ENCODE assay signal across 13 mouse cellular contexts in genomic region chr3:81044653-81045343, GRCm38 (mm10). TPM values are rescaled to one million over a fixed set of nuclear protein-coding genes. Genes with fewer than 3 reads are reported as not detected.
DNase-seq lines count a peak whose midpoint lies in the region; ATAC-seq lines count a peak whose summit lies in the region.
"Had no signal": no experiment of that assay in that cellular context is flagged by ENCODE, and none has a peak within 500 bp of the region (broad histone marks: within the 10 kb centered on the region; RNA-seq: fewer than 3 reads in every experiment).

No protein-coding gene starts in this region.

- no peaks in the 10 kb centered on the region for H3K27me3 ChIP-seq in forebrain, embryonic 11.5 days (ENCODE audit: control insufficient read depth, insufficient read depth, low read length)
- H3K27me3 ChIP-seq in forebrain, embryonic 10.5 days (ENCODE audit: poor library complexity, severe bottlenecking): no peaks in the 10 kb centered on the region
- H3K27me3 ChIP-seq in midbrain, embryonic 12.5 days: no peaks in the 10 kb centered on the region
- H3K27me3 ChIP-seq: megakaryocyte, embryonic 14.5 days had no signal

- WGBS in forebrain, embryonic 11.5 days: 74% methylated on average over 2 of the region's 2 CpGs
- WGBS in forebrain, embryonic 10.5 days: 86% methylated on average over 2 of the region's 2 CpGs
- WGBS in midbrain, embryonic 12.5 days: 56% methylated on average over 2 of the region's 2 CpGs

- ATAC-seq in forebrain, embryonic 11.5 days (replicated peaks; ENCODE audit: low FRiP score): peak; percentile 77
- ATAC-seq in midbrain, embryonic 12.5 days (ENCODE audit: low FRiP score, low read depth): peak; percentile 92
- ATAC-seq in megakaryocyte progenitor cell, adult 5-6 weeks (replicated peaks; ENCODE audit: poor library complexity): no peak

- no peaks in the 10 kb centered on the region for H3K36me3 ChIP-seq in forebrain, embryonic 11.5 days (ENCODE audit: control insufficient read depth, insufficient read depth, low read length)
- no peaks in the 10 kb centered on the region for H3K36me3 ChIP-seq in forebrain, embryonic 10.5 days (replicated peaks)
- no peaks in the 10 kb centered on the region for H3K36me3 ChIP-seq in midbrain, embryonic 12.5 days

- H3K4me3 ChIP-seq in forebrain, embryonic 11.5 days (ENCODE audit: low read depth, low read length): no peak overlapping the region
- H3K4me3 ChIP-seq in forebrain, embryonic 10.5 days: no peak overlapping the region
- no peak overlapping the region for H3K4me3 ChIP-seq in midbrain, embryonic 12.5 days
- H3K4me3 ChIP-seq: megakaryocyte, embryonic 14.5 days had no signal

- H3K9me3 ChIP-seq in forebrain, embryonic 11.5 days (ENCODE audit: control insufficient read depth, low read length): no peaks in the 10 kb centered on the region
- H3K9me3 ChIP-seq in forebrain, embryonic 10.5 days: no peaks in the 10 kb centered on the region
- H3K9me3 ChIP-seq in midbrain, embryonic 12.5 days: no peaks in the 10 kb centered on the region
- H3K9me3 ChIP-seq: megakaryocyte, embryonic 14.5 days had no signal

- H3K9ac ChIP-seq in forebrain, embryonic 11.5 days (ENCODE audit: low read length): no peak overlapping the region
- no peak overlapping the region for H3K9ac ChIP-seq in midbrain, embryonic 12.5 days (replicated peaks)

- no peak overlapping the region for H3K27ac ChIP-seq in forebrain, embryonic 11.5 days (ENCODE audit: low read depth, low read length)
- H3K27ac ChIP-seq in forebrain, embryonic 10.5 days: no peak overlapping the region
- peak overlapping the region; percentile 32; the same call in 1 of the 2 replicates for H3K27ac ChIP-seq in midbrain, embryonic 12.5 days (replicated peaks)

- H3K4me2 ChIP-seq in forebrain, embryonic 11.5 days (ENCODE audit: low read depth, low read length, severe bottlenecking): no peak overlapping the region
- H3K4me2 ChIP-seq in midbrain, embryonic 12.5 days (replicated peaks): no peak overlapping the region

- DNase-seq in forebrain, embryonic 11.5 days (ENCODE audit: low spot score): no peak
- DNase-seq in forebrain, embryonic 10.5 days (ENCODE audit: extremely low spot score, low spot score): no peak
- peak; percentile 61 for DNase-seq in retina, postnatal 1 day
- no peak for DNase-seq in retina, embryonic 14.5 days (ENCODE audit: low spot score)
- no peak for DNase-seq in spleen, postnatal 4 days (ENCODE audit: low spot score in 2 of 2)
- DNase-seq in layer of hippocampus, postnatal 36 days: no peak
- DNase-seq: cerebellum, adult 8-10 months; heart, postnatal 10 days; kidney, adult 9 months had no signal

- H3K4me1 ChIP-seq in forebrain, embryonic 11.5 days (replicated peaks; ENCODE audit: control insufficient read depth, insufficient read depth, low read length): 0 out of 2 replicates have a peak, but pooled peaks cover 3% of the 10 kb centered on the region
- H3K4me1 ChIP-seq in forebrain, embryonic 10.5 days: peaks cover 13% of the 10 kb centered on the region
- H3K4me1 ChIP-seq in midbrain, embryonic 12.5 days: peaks cover 18% of the 10 kb centered on the region
- H3K4me1 ChIP-seq: megakaryocyte, embryonic 14.5 days had no signal

RNA-seq across cellular contexts. Expression of gene Pdgfc, which starts 8.6 kb away (rescaled TPM):
- 11.2 and 12.6 TPM in 2 replicates for polyA plus RNA-seq in forebrain, embryonic 11.5 days (2014; fragmentation: Nextera tagmentation; extraction: Ambion mirVana)
- polyA plus RNA-seq in forebrain, embryonic 10.5 days (2016; fragmentation: Nextera tagmentation; extraction: Ambion mirVana): 11.3 and 13.4 TPM in 2 replicates
- 5.4 and 7.4 TPM in 2 replicates for polyA plus RNA-seq in midbrain, embryonic 12.5 days (2016; fragmentation: Nextera tagmentation; extraction: Ambion mirVana)
- 1 to 10 TPM; 4.6 to 6.4 TPM for total RNA-seq in layer of hippocampus, postnatal 36 days (2021)
- total RNA-seq in megakaryocyte progenitor cell, adult 5-6 weeks (2015): 0.27 TPM in 1 of 2 replicates, not detected in the other
- total RNA-seq in megakaryocyte progenitor cell, adult 5-6 weeks (2017): not detected in 2 replicates
- total RNA-seq: granulocyte monocyte progenitor cell, adult 5-6 weeks had no signal
